Mouse (Mus musculus) small intestine, adult 2 months (tissue): Measurements from ENCODE around the gene Rbfox1. TPM values are rescaled to one million over a fixed set of nuclear protein-coding genes. Genes with fewer than 3 reads are reported as not detected.

Source experiments
- H3K27ac ChIP-seq: fragments of 200-500 bp; 2 replicates; pipeline ENCODE4 v1.5.1; 2012; ENCODE audit warnings: low read depth, low read length, control low read depth, inconsistent platforms; ENCODE audit not compliant: insufficient read depth
- H3K27me3 ChIP-seq: fragments of 200-500 bp; 2 replicates; pipeline ENCODE4 v1.6.1; 2012; ENCODE audit warnings: mild to moderate bottlenecking, moderate library complexity, low read length, inconsistent platforms; ENCODE audit not compliant: control insufficient read depth, insufficient read depth
- H3K36me3 ChIP-seq: fragments of 200-500 bp; 2 replicates; pipeline ENCODE4 v1.6.1; 2012; ENCODE audit warnings: mild to moderate bottlenecking, low read length, control low read depth, inconsistent platforms; ENCODE audit not compliant: control insufficient read depth, insufficient read depth
- H3K4me1 ChIP-seq: fragments of 200-500 bp; 2 replicates; pipeline ENCODE4 v1.6.1; 2012; ENCODE audit warnings: low read length, inconsistent platforms, mixed read lengths; ENCODE audit not compliant: control insufficient read depth, insufficient read depth, insufficient read length
- H3K4me3 ChIP-seq: fragments of 200-500 bp; 2 replicates; pipeline ENCODE4 v1.5.1; 2012; ENCODE audit warnings: low read depth, mild to moderate bottlenecking, control low read depth, inconsistent platforms, low read length, moderate library complexity
- CTCF ChIP-seq: fragments of 200-500 bp; IDR thresholded peaks from 2 replicates; pipeline ENCODE4 v1.5.1; 2012; ENCODE audit warnings: low read depth, mild to moderate bottlenecking, control low read depth, inconsistent platforms, low read length, moderate library complexity, mixed read lengths; ENCODE audit not compliant: insufficient replicate concordance, insufficient read length; ENCODE audit errors: extremely low read depth
- POLR2A ChIP-seq: fragments of 200-500 bp; IDR thresholded peaks from 2 replicates; pipeline ENCODE4 v1.6.1; 2012; ENCODE audit warnings: low read depth, mild to moderate bottlenecking, control low read depth, inconsistent platforms, low read length, moderate library complexity
- WGBS: fragments of 180-500 bp; shearing (Covaris S2); methylation state at CpG from one replicate; pipeline ENCODE4 v1.1.7; 2018; 5-methylcytosine and 5-hydroxymethylcytosine counted together
- polyA plus RNA-seq: library from polyadenylated mRNA; depleted of rRNA; stranded (reverse); fragments of >200 nt; gene quantifications from 2 replicates; pipeline ENCODE4 v1.2.3, GENCODE M21; 2012

Rbfox1 gene
- polyA plus RNA-seq, 1 experiment = 0.72 TPM

DNA sequence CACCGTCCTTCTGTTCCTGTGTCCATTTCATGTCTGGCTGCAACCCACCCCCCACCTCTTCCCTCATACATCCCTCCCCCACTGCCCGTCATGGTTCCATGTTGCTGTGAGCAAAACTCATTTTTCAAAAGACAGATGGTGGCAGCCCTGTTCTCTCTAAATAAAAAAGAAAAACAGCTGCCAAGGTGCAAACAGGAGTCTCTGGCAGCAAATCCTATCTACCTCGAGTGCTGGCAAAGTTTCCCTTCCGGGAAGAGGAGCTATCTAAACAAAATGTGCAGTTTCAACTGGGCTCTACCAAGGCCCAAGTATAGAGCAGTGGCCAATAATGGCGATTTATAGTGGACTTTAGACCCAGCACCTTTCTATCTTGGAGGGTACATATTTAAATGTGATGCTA, 899.0 kb downstream of the Rbfox1 start:
- TF ChIP-seq POLR2A (no peak), CTCF (no peak)
- 54% methylated on average over 5 of the region's 5 CpGs for WGBS
- Histone ChIP-seq H3K27me3 (no peaks in the 10 kb centered on the region), H3K4me3 (no peak overlapping the region), H3K27ac (no peak overlapping the region), H3K36me3 (no peaks in the 10 kb centered on the region), H3K4me1 (no peaks in the 10 kb centered on the region)

DNA sequence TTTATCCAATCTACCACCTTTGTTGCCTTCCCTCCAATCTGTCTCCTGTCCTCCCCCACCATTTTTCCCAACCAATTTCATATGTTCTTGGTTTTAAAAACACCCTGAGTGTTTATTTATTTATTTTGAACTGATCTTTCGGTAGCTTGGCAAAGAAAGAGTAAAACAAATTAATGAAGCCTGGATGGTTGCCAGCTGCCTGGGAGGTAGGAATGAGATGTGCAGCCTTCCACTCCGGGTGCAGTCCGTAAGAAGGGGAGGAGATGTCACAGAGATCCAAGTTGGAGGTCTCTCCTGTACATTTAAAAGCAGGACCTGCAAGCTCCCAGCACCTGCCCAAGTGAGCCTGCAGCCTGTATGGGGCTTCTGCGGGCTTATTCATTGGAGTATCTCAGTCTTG, 899.9 kb downstream of the Rbfox1 start:
- 65% methylated on average over 4 of the region's 4 CpGs for WGBS
- TF ChIP-seq CTCF = no peak
- no peak for TF ChIP-seq POLR2A
- no peaks in the 10 kb centered on the region for H3K27me3 ChIP-seq
- H3K4me3 ChIP-seq = no peak overlapping the region
- H3K27ac ChIP-seq = no peak overlapping the region
- no peaks in the 10 kb centered on the region for H3K36me3 ChIP-seq
- H3K4me1 ChIP-seq = no peaks in the 10 kb centered on the region

- Histone ChIP-seq H3K27me3 (no peaks in the 10 kb centered on the region), H3K4me1 (no peaks in the 10 kb centered on the region), H3K36me3 (no peaks in the 10 kb centered on the region), H3K4me3 (no peak overlapping the region), H3K27ac (no peak overlapping the region)
- WGBS = 70% methylated on average over 3 of the region's 3 CpGs
- no peak for TF ChIP-seq POLR2A
- TF ChIP-seq CTCF = no peak
Observed at GRCm38 (mm10) chr16:6791218-6791617, 906.1 kb downstream of the Rbfox1 start.

DNA sequence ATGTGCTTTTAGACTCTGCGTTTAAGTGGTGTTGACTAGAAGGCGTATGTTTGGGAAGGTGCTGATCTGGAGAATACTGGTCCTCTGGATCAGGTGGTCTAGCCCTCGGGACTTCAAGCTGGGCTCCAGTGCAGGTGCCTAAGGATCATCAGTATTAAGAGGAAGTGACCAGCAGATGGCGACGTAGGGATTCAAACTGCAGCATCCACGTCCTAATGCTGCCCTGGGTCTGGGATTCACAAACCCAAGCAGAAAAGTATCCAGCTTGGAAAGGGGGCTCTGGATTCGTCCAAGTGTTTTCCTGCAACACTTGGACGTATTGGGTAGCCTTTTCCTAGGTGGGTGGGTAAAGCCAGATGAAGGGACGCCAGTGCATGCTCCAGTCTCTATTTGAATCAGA, 906.5 kb downstream of the Rbfox1 start:
- no peak for TF ChIP-seq CTCF
- no peak for TF ChIP-seq POLR2A
- Histone ChIP-seq H3K4me3 (no peak overlapping the region), H3K27me3 (no peaks in the 10 kb centered on the region), H3K36me3 (no peaks in the 10 kb centered on the region), H3K4me1 (no peaks in the 10 kb centered on the region), H3K27ac (no peak overlapping the region)
- WGBS = 15% methylated on average over 9 of the region's 9 CpGs

GRCm38 (mm10) chr16:6806246-6806645, 921.1 kb downstream of the Rbfox1 start:
- TF ChIP-seq POLR2A (no peak), CTCF (no peak)
- 81% methylated on average over 2 of the region's 2 CpGs for WGBS
- Histone ChIP-seq H3K27ac (no peak overlapping the region), H3K4me3 (no peak overlapping the region), H3K36me3 (no peaks in the 10 kb centered on the region), H3K27me3 (no peaks in the 10 kb centered on the region), H3K4me1 (no peaks in the 10 kb centered on the region)

GRCm38 (mm10) chr16:6807835-6808234, 922.7 kb downstream of the Rbfox1 start:
- Histone ChIP-seq H3K36me3 (no peaks in the 10 kb centered on the region), H3K27me3 (no peaks in the 10 kb centered on the region), H3K4me1 (no peaks in the 10 kb centered on the region), H3K4me3 (no peak overlapping the region), H3K27ac (no peak overlapping the region)
- TF ChIP-seq POLR2A (no peak), CTCF (no peak)
- WGBS = 56% methylated on average over 2 of the region's 2 CpGs

DNA sequence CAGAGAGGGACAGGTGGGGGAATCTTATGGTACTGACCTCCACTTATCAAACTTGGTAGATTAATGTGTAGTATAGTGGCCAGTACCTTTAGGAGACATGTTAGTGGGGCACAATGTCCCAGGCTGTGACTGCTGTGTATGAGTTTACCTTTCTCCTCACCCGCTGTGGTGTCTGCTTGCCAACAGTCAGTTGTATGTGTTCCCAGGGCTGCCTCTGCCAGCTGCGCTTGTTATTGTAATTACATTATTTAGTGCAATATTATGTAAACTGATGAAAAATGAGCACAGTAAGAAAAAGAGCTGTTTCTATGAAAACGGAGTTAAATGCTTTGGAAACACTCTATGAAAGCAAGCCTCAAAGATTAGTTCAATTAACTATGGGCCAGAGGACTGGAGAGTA, 928.7 kb downstream of the Rbfox1 start:
- no peaks in the 10 kb centered on the region for H3K36me3 ChIP-seq
- H3K4me1 ChIP-seq = no peaks in the 10 kb centered on the region
- 69% methylated on average over 3 of the region's 3 CpGs for WGBS
- TF ChIP-seq POLR2A (no peak), CTCF (no peak)
- no peaks in the 10 kb centered on the region for H3K27me3 ChIP-seq
- no peak overlapping the region for H3K27ac ChIP-seq
- H3K4me3 ChIP-seq = no peak overlapping the region

- Histone ChIP-seq H3K27me3 (no peaks in the 10 kb centered on the region), H3K4me1 (no peaks in the 10 kb centered on the region), H3K36me3 (no peaks in the 10 kb centered on the region), H3K27ac (no peak overlapping the region), H3K4me3 (no peak overlapping the region)
- TF ChIP-seq POLR2A (no peak), CTCF (no peak)
- 26% methylated on average over 1 of the region's 1 CpGs for WGBS
Observed at GRCm38 (mm10) chr16:6821741-6822140, 936.6 kb downstream of the Rbfox1 start.
